Mouse (Mus musculus): ENCODE measurements around the gene Gm20388. TPM values are rescaled to one million over a fixed set of nuclear protein-coding genes. Genes with fewer than 3 reads are reported as not detected.
"Not testable (repeated sequence)": the region's sequence is repeated elsewhere in the genome, so short reads cannot be mapped to it uniquely, and the experiment has no call there.

The Gm20388 gene
- polyA plus RNA-seq, 1 experiment from 2014 or later, result 1.7 TPM

- WGBS, result 42% methylated on average over 7 of the region's 7 CpGs
- Histone ChIP-seq H3K27me3 (ENCODE audit: insufficient read depth, poor library complexity, severe bottlenecking) (no peaks in the 10 kb centered on the region), H3K4me3 (peak overlapping the region; percentile 80), H3K9me3 (no peaks in the 10 kb centered on the region), H3K4me1 (replicated peaks) (peaks cover 34% of the 10 kb centered on the region), H3K36me3 (peaks cover 36% of the 10 kb centered on the region), H3K27ac (peak overlapping the region; percentile 99)
- DNase-seq (ENCODE audit: low spot score), result no peak
Measured at GRCm38 (mm10) chr8:123066101-123066683, 3155.6 kb downstream of the Gm20388 start.

- Histone ChIP-seq H3K27ac (no peak overlapping the region), H3K4me3 (no peak overlapping the region), H3K4me1 (replicated peaks) (peaks cover 14% of the 10 kb centered on the region), H3K9me3 (no peaks in the 10 kb centered on the region), H3K36me3 (peaks cover 85% of the 10 kb centered on the region), H3K27me3 (ENCODE audit: insufficient read depth, poor library complexity, severe bottlenecking) (no peaks in the 10 kb centered on the region)
- WGBS, result 80% methylated on average over 4 of the region's 4 CpGs
- DNase-seq (ENCODE audit: low spot score), result no peak
Measured at GRCm38 (mm10) chr8:123071176-123071575, 3160.5 kb downstream of the Gm20388 start.

- Histone ChIP-seq H3K4me1 (replicated peaks) (no peaks in the 10 kb centered on the region), H3K4me3 (no peak overlapping the region), H3K27ac (no peak overlapping the region), H3K9me3 (no peaks in the 10 kb centered on the region), H3K36me3 (peaks cover 98% of the 10 kb centered on the region), H3K27me3 (ENCODE audit: insufficient read depth, poor library complexity, severe bottlenecking) (no peaks in the 10 kb centered on the region)
- no peak for DNase-seq (ENCODE audit: low spot score)
- WGBS, result 95% methylated on average over 6 of the region's 6 CpGs
Measured at GRCm38 (mm10) chr8:123077213-123077612, 3166.6 kb downstream of the Gm20388 start.

- Histone ChIP-seq H3K9me3 (no peaks in the 10 kb centered on the region), H3K4me3 (no peak overlapping the region), H3K27me3 (ENCODE audit: insufficient read depth, poor library complexity, severe bottlenecking) (no peaks in the 10 kb centered on the region), H3K36me3 (peaks cover 98% of the 10 kb centered on the region), H3K4me1 (replicated peaks) (no peaks in the 10 kb centered on the region), H3K27ac (no peak overlapping the region)
- no peak for DNase-seq (ENCODE audit: low spot score)
- 79% methylated on average over 6 of the region's 6 CpGs for WGBS
Measured at GRCm38 (mm10) chr8:123082993-123083392, 3172.4 kb downstream of the Gm20388 start.

GRCm38 (mm10) chr8:123083610-123084009 lies 3173.0 kb downstream of the Gm20388 start:
- WGBS, result 91% methylated on average over 12 of the region's 12 CpGs
- no peak overlapping the region for H3K4me3 ChIP-seq
- no peak overlapping the region for H3K27ac ChIP-seq
- DNase-seq (ENCODE audit: low spot score), result no peak
- H3K9me3 ChIP-seq, result no peaks in the 10 kb centered on the region
- H3K27me3 ChIP-seq (ENCODE audit: insufficient read depth, poor library complexity, severe bottlenecking), result no peaks in the 10 kb centered on the region
- H3K4me1 ChIP-seq (replicated peaks), result no peaks in the 10 kb centered on the region
- peaks cover 100% of the 10 kb centered on the region for H3K36me3 ChIP-seq

GRCm38 (mm10) chr8:123087289-123087688 lies 3176.6 kb downstream of the Gm20388 start:
- 0 out of 2 replicates have a peak, but pooled peaks cover 2% of the 10 kb centered on the region for H3K4me1 ChIP-seq (replicated peaks)
- 86% methylated on average over 9 of the region's 9 CpGs for WGBS
- H3K36me3 ChIP-seq, result peaks cover 100% of the 10 kb centered on the region
- H3K27me3 ChIP-seq (ENCODE audit: insufficient read depth, poor library complexity, severe bottlenecking), result no peaks in the 10 kb centered on the region
- no peak for DNase-seq (ENCODE audit: low spot score)
- H3K4me3 ChIP-seq, result no peak overlapping the region
- no peaks in the 10 kb centered on the region for H3K9me3 ChIP-seq
- H3K27ac ChIP-seq, result no peak overlapping the region

- no peak overlapping the region for H3K4me3 ChIP-seq
- H3K36me3 ChIP-seq, result peaks cover 51% of the 10 kb centered on the region
- 93% methylated on average over 11 of the region's 11 CpGs for WGBS
Measured at GRCm38 (mm10) chr8:123097216-123097615, 3186.6 kb downstream of the Gm20388 start.

GRCm38 (mm10) chr8:123097786-123098584 lies 3187.3 kb downstream of the Gm20388 start:
- H3K4me3 ChIP-seq, result no peak overlapping the region; the same call in 1 of the 2 replicates
- H3K36me3 ChIP-seq, result peaks cover 51% of the 10 kb centered on the region
- WGBS, result 80% methylated on average over 12 of the region's 12 CpGs
- no peaks in the 10 kb centered on the region for H3K27me3 ChIP-seq (ENCODE audit: insufficient read depth, poor library complexity, severe bottlenecking)
- no peak for DNase-seq (ENCODE audit: low spot score)
- no peak overlapping the region for H3K27ac ChIP-seq
- H3K9me3 ChIP-seq, result no peaks in the 10 kb centered on the region
- H3K4me1 ChIP-seq (replicated peaks), result peaks cover 10% of the 10 kb centered on the region; the same call in 1 of the 2 replicates

More at GRCm38 (mm10) chr8:123097216-123097615, 3186.6 kb downstream of the Gm20388 start:
- Histone ChIP-seq H3K4me1 (replicated peaks) (peaks cover 10% of the 10 kb centered on the region; the same call in 1 of the 2 replicates), H3K27ac (no peak overlapping the region), H3K9me3 (no peaks in the 10 kb centered on the region), H3K27me3 (ENCODE audit: insufficient read depth, poor library complexity, severe bottlenecking) (no peaks in the 10 kb centered on the region)
- DNase-seq (ENCODE audit: low spot score), result no peak

- Histone ChIP-seq H3K27me3 (ENCODE audit: insufficient read depth, poor library complexity, severe bottlenecking) (no peaks in the 10 kb centered on the region), H3K36me3 (peaks cover 51% of the 10 kb centered on the region), H3K9me3 (no peaks in the 10 kb centered on the region), H3K4me1 (replicated peaks) (peaks cover 24% of the 10 kb centered on the region), H3K27ac (no peak overlapping the region), H3K4me3 (no peak overlapping the region)
- 62% methylated on average over 8 of the region's 8 CpGs for WGBS
- DNase-seq (ENCODE audit: low spot score), result no peak
Measured at GRCm38 (mm10) chr8:123100288-123100687, 3189.6 kb downstream of the Gm20388 start.

GRCm38 (mm10) chr8:123101244-123101643 lies 3190.6 kb downstream of the Gm20388 start:
- 0 out of 2 replicates have a peak overlapping the region, but pooled peaks have one; percentile 99 for H3K27ac ChIP-seq
- peaks cover 51% of the 10 kb centered on the region for H3K36me3 ChIP-seq
- H3K9me3 ChIP-seq, result no peaks in the 10 kb centered on the region
- H3K4me1 ChIP-seq (replicated peaks), result peaks cover 24% of the 10 kb centered on the region
- no peak for DNase-seq (ENCODE audit: low spot score)
- peak overlapping the region; percentile 83 for H3K4me3 ChIP-seq
- 80% methylated on average over 4 of the region's 4 CpGs for WGBS
- H3K27me3 ChIP-seq (ENCODE audit: insufficient read depth, poor library complexity, severe bottlenecking), result no peaks in the 10 kb centered on the region

GRCm38 (mm10) chr8:123101735-123102685 lies 3191.4 kb downstream of the Gm20388 start, which contains the start of gene Rpl13:
Rpl13 (plus strand) TSS chr8:123102350.
- H3K36me3 ChIP-seq, result peaks cover 48% of the 10 kb centered on the region
- WGBS, result 2% methylated on average over 56 of the region's 56 CpGs

GRCm38 (mm10) chr8:123102855-123103254 lies 3192.2 kb downstream of the Gm20388 start:
- WGBS, result under 1% methylated on average over 26 of the region's 26 CpGs
- H3K9me3 ChIP-seq; DNase-seq (ENCODE audit: low spot score); H3K27me3 ChIP-seq (ENCODE audit: insufficient read depth, poor library complexity, severe bottlenecking): not testable (repeated sequence)
- Histone ChIP-seq H3K36me3 (peaks cover 39% of the 10 kb centered on the region), H3K4me3 (peak overlapping the region; percentile 83), H3K27ac (peak overlapping the region; percentile 99), H3K4me1 (replicated peaks) (peaks cover 24% of the 10 kb centered on the region)

More at GRCm38 (mm10) chr8:123101735-123102685, 3191.4 kb downstream of the Gm20388 start, which contains the start of gene Rpl13:
- H3K27ac ChIP-seq, result peak within 1 kb of the TSS; percentile 99
- peak within 1 kb of the TSS; percentile 83 for H3K4me3 ChIP-seq
- DNase-seq (ENCODE audit: low spot score), result peak; percentile 98
- H3K27me3 ChIP-seq (ENCODE audit: insufficient read depth, poor library complexity, severe bottlenecking), result no peaks in the 10 kb centered on the region
- H3K4me1 ChIP-seq (replicated peaks), result peaks cover 24% of the 10 kb centered on the region
- no peaks in the 10 kb centered on the region for H3K9me3 ChIP-seq

Data from hindbrain, embryonic 10.5 days (tissue).